Mouse (Mus musculus): ENCODE results near the gene Sox10. TPM values are rescaled to one million over a fixed set of nuclear protein-coding genes. Genes with fewer than 3 reads are reported as not detected.

Sox10 gene
- polyA plus RNA-seq, 1 experiment = 80.8 TPM

DNA sequence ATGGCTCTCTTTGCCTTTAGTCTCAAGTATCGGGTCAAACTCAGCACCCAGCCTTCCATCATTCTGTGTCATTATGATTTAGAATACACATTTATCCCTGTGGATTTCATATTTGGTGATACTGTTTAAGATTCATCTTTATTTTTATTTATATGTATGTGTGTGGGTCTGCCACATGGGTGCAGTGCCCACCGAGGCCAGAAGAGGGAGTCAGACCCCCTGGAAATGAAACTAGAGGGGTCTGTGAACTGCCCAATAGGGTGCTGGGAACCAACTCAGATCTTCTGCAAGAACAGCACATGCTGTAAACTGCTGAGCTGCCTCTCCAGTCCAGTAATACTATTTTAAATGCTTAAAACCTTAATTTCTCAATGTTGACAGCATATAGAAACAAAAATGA is 26.4 kb upstream of the Sox10 start:
- TF ChIP-seq CTCF (IDR thresholded peaks at IDR 0.05; ENCODE audit: borderline replicate concordance, insufficient read depth, low read depth, low read length) (no peak), POLR2A (IDR thresholded peaks at IDR 0.05; ENCODE audit: borderline replicate concordance, insufficient read depth, low read length) (no peak)
- 97% methylated on average over 2 of the region's 2 CpGs for WGBS
- Histone ChIP-seq H3K27ac (ENCODE audit: insufficient read depth, low read length) (no peak overlapping the region), H3K4me3 (replicated peaks; ENCODE audit: insufficient read depth, low read depth, low read length) (no peak overlapping the region), H3K27me3 (ENCODE audit: control insufficient read depth, insufficient read depth, low read length) (no peaks in the 10 kb centered on the region), H3K4me1 (ENCODE audit: control insufficient read depth, insufficient read depth, low read length) (no peaks in the 10 kb centered on the region)
- no peak for DNase-seq

DNA sequence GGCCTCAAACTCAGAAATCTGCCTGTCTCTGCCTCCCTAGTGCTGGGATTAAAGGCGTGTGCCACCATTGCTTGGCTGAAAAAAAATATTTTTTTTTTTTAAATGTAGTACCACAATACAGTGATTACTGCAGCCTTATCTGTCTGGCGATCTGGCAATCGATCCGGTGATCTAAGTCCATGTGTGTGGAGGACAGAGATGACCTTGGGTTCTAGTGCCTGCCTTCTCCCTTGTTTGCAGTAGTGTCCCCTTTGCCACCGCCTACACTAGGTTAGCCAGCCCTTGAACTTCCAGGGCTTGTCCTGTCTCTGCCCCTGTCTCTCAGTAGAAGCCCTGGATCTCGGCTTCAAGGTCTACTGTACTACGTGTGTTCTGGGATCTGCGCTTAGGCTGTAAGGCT is 22.8 kb upstream of the Sox10 start:
- WGBS = 93% methylated on average over 8 of the region's 8 CpGs
- Histone ChIP-seq H3K27ac (ENCODE audit: insufficient read depth, low read length) (no peak overlapping the region), H3K27me3 (ENCODE audit: control insufficient read depth, insufficient read depth, low read length) (no peaks in the 10 kb centered on the region), H3K4me3 (replicated peaks; ENCODE audit: insufficient read depth, low read depth, low read length) (no peak overlapping the region), H3K4me1 (ENCODE audit: control insufficient read depth, insufficient read depth, low read length) (no peaks in the 10 kb centered on the region)
- no peak for TF ChIP-seq POLR2A (IDR thresholded peaks at IDR 0.05; ENCODE audit: borderline replicate concordance, insufficient read depth, low read length)
- TF ChIP-seq CTCF (IDR thresholded peaks at IDR 0.05; ENCODE audit: borderline replicate concordance, insufficient read depth, low read depth, low read length) = no peak
- DNase-seq = no peak

GRCm38 (mm10) chr15:79185213-79185612 is 20.2 kb upstream of the Sox10 start:
- DNase-seq = no peak
- no peaks in the 10 kb centered on the region for H3K4me1 ChIP-seq (ENCODE audit: control insufficient read depth, insufficient read depth, low read length)
- no peaks in the 10 kb centered on the region for H3K27me3 ChIP-seq (ENCODE audit: control insufficient read depth, insufficient read depth, low read length)
- TF ChIP-seq CTCF (IDR thresholded peaks at IDR 0.05; ENCODE audit: borderline replicate concordance, insufficient read depth, low read depth, low read length) = no peak
- TF ChIP-seq POLR2A (IDR thresholded peaks at IDR 0.05; ENCODE audit: borderline replicate concordance, insufficient read depth, low read length) = no peak
- no peak overlapping the region for H3K27ac ChIP-seq (ENCODE audit: insufficient read depth, low read length)
- H3K4me3 ChIP-seq (replicated peaks; ENCODE audit: insufficient read depth, low read depth, low read length) = no peak overlapping the region
- 79% methylated on average over 10 of the region's 10 CpGs for WGBS

DNA sequence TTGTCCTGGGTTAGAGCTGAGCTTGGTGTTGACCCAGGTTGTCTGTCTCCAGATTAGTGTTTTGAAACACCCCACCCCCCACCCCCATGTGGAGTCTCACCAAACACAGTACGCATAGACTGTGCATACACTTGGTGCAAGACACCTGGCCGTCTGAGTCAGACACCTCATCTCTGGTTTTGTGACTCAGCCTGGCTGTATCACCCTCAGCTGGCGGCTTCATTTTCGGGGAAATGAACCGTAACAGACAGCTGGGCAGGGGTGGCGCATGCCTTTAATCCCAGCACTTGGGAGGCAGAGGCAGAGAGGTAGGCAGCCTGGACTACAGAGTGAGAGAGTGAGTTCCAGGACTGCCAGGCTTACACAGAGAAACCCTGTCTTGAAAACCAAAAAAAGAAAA is 11.9 kb upstream of the Sox10 start:
- 56% methylated on average over 6 of the region's 6 CpGs for WGBS
- TF ChIP-seq POLR2A (IDR thresholded peaks at IDR 0.05; ENCODE audit: borderline replicate concordance, insufficient read depth, low read length) (no peak), CTCF (IDR thresholded peaks at IDR 0.05; ENCODE audit: borderline replicate concordance, insufficient read depth, low read depth, low read length) (no peak)

DNA sequence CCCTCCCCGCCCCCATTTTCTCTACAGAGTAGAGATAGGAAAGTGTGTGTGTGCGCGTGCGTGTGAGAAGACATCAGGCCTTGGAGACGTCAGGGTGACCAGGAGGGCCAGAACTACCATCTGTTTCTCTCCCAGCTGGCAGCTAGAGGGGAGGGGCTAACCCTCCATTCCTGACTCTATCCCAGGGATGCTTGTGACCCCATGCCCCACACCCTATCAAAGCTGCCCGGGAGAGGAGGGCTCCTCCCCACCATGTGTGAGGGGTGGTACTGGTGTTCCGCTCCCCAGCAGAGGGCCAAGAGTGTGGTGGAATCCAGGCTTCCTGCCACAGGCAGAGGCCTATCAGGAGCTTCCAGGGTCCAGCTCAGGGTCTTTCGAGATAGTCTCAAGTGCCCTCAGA is 1.7 kb upstream of the Sox10 start:
- peak in 1 of 2 experiments; percentile 22 for DNase-seq
- WGBS = 44% methylated on average over 8 of the region's 8 CpGs
- Histone ChIP-seq H3K27ac (ENCODE audit: insufficient read depth, low read length) (no peak overlapping the region), H3K27me3 (ENCODE audit: control insufficient read depth, insufficient read depth, low read length) (peaks cover 3% of the 10 kb centered on the region; the same call in 1 of the 2 replicates), H3K4me3 (replicated peaks; ENCODE audit: insufficient read depth, low read depth, low read length) (no peak overlapping the region), H3K4me1 (ENCODE audit: control insufficient read depth, insufficient read depth, low read length) (peaks cover 9% of the 10 kb centered on the region)
- TF ChIP-seq POLR2A (IDR thresholded peaks at IDR 0.05; ENCODE audit: borderline replicate concordance, insufficient read depth, low read length) = no peak

More for the DNA sequence above, 11.9 kb upstream of the Sox10 start:
- no peak overlapping the region for H3K27ac ChIP-seq (ENCODE audit: insufficient read depth, low read length)
- no peaks in the 10 kb centered on the region for H3K27me3 ChIP-seq (ENCODE audit: control insufficient read depth, insufficient read depth, low read length)
- no peak overlapping the region for H3K4me3 ChIP-seq (replicated peaks; ENCODE audit: insufficient read depth, low read depth, low read length)
- no peak for DNase-seq
- H3K4me1 ChIP-seq (ENCODE audit: control insufficient read depth, insufficient read depth, low read length) = no peaks in the 10 kb centered on the region

DNA sequence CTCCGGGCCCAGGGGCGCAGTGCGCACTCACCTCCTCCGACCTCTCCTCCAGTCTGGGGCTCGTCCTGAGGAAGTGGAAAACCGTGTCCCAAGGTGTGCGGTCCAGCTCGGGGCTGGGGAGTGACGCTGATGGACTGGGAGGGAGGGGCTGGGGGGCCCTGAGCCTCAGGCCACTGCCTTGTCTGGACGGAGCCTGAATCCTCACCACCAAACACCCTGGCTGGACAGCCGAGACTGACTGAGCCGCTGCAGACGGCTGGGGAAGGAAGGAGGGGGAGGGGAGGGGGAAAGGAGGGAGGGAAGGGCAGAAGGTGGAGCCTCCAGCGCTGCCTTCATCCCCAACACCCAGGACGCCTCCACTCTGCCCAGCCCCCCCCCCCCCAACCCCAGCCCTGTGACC is 789 bp downstream of the Sox10 start:
- DNase-seq = no peak
- Histone ChIP-seq H3K4me3 (replicated peaks; ENCODE audit: insufficient read depth, low read depth, low read length) (peak overlapping the region; percentile 36), H3K27ac (ENCODE audit: insufficient read depth, low read length) (peak overlapping the region; percentile 23; the same call in 1 of the 2 replicates), H3K27me3 (ENCODE audit: control insufficient read depth, insufficient read depth, low read length) (peaks cover 3% of the 10 kb centered on the region; the same call in 1 of the 2 replicates), H3K4me1 (ENCODE audit: control insufficient read depth, insufficient read depth, low read length) (peaks cover 9% of the 10 kb centered on the region)
- 18% methylated on average over 15 of the region's 15 CpGs for WGBS
- TF ChIP-seq POLR2A (IDR thresholded peaks at IDR 0.05; ENCODE audit: borderline replicate concordance, insufficient read depth, low read length) (0 out of 2 replicates have a peak, but pooled peaks have one; percentile 14), CTCF (IDR thresholded peaks at IDR 0.05; ENCODE audit: borderline replicate concordance, insufficient read depth, low read depth, low read length) (no peak)

DNA sequence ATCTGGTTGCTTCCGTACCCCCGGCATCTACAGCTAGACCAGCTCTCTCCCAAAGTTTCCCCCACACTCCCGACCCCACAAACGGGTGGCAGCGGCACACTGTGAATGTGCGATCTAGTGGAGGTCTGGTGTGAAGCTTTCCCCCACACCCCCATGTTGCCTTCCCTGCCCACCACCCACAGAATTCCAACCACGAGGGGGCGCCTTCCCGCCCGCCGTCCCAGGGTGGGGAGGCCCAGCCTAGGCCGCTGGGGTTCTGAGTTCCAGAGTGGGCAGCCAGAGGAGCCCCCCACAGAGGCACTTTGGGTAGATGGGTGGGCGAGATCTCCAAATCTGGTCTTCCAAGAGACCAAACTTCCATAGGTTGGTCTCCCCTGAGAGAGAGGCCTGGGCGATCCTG is 2.2 kb downstream of the Sox10 start:
- H3K4me1 ChIP-seq (ENCODE audit: control insufficient read depth, insufficient read depth, low read length) = peaks cover 9% of the 10 kb centered on the region
- 42% methylated on average over 14 of the region's 14 CpGs for WGBS
- DNase-seq = no peak
- H3K27ac ChIP-seq (ENCODE audit: insufficient read depth, low read length) = no peak overlapping the region
- peaks cover 3% of the 10 kb centered on the region; the same call in 1 of the 2 replicates for H3K27me3 ChIP-seq (ENCODE audit: control insufficient read depth, insufficient read depth, low read length)
- TF ChIP-seq CTCF (IDR thresholded peaks at IDR 0.05; ENCODE audit: borderline replicate concordance, insufficient read depth, low read depth, low read length) (no peak), POLR2A (IDR thresholded peaks at IDR 0.05; ENCODE audit: borderline replicate concordance, insufficient read depth, low read length) (no peak)
- H3K4me3 ChIP-seq (replicated peaks; ENCODE audit: insufficient read depth, low read depth, low read length) = no peak overlapping the region

- peaks cover 9% of the 10 kb centered on the region for H3K4me1 ChIP-seq (ENCODE audit: control insufficient read depth, insufficient read depth, low read length)
- peaks cover 3% of the 10 kb centered on the region; the same call in 1 of the 2 replicates for H3K27me3 ChIP-seq (ENCODE audit: control insufficient read depth, insufficient read depth, low read length)
- TF ChIP-seq POLR2A (IDR thresholded peaks at IDR 0.05; ENCODE audit: borderline replicate concordance, insufficient read depth, low read length) = no peak
- no peak for TF ChIP-seq CTCF (IDR thresholded peaks at IDR 0.05; ENCODE audit: borderline replicate concordance, insufficient read depth, low read depth, low read length)
- 74% methylated on average over 7 of the region's 7 CpGs for WGBS
- no peak for DNase-seq
- no peak overlapping the region for H3K27ac ChIP-seq (ENCODE audit: insufficient read depth, low read length)
- H3K4me3 ChIP-seq (replicated peaks; ENCODE audit: insufficient read depth, low read depth, low read length) = no peak overlapping the region
These were observed 2.7 kb downstream of the Sox10 start for GRCm38 (mm10) chr15:79162301-79162700.

Measured in cerebellum, adult 2 months (tissue).